Mouse (Mus musculus) left cerebral cortex, adult 8-10 months (tissue): ENCODE results near the gene Nt5c2. TPM values are rescaled to one million over a fixed set of nuclear protein-coding genes. Genes with fewer than 3 reads are reported as not detected.

ENCODE experiments used
- DNase-seq, 2 experiments: peaks; one replicate each; pipeline ENCODE4 v3.0.0; 2022; ENCODE audit warnings: low spot score in 2 of 2
- total RNA-seq, 4 experiments: library from RNA; stranded (reverse); gene quantifications; 2 replicates each; pipeline ENCODE4 v1.2.4; 2022

The Nt5c2 gene
- total RNA-seq: 10 to 100 TPM; 70.8 to 83.9 (median 82.1) TPM

- peak; percentile 62 to 74 for DNase-seq
These were observed at the start of gene Nt5c2, which contains the start of gene Ina for GRCm38 (mm10) chr19:47014447-47015381. Gene Nt5c2, minus strand, starts transcription at chr19:47015153. Gene Ina, plus strand, starts transcription at chr19:47014698.

GRCm38 (mm10) chr19:47057684-47058083 is 42.7 kb upstream of the Nt5c2 start:
- no peak for DNase-seq

- DNase-seq: no peak
These were observed 38.5 kb upstream of the Nt5c2 start for GRCm38 (mm10) chr19:47053471-47053870.

- no peak for DNase-seq
These were observed 38.0 kb upstream of the Nt5c2 start for GRCm38 (mm10) chr19:47052927-47053326.

- DNase-seq: peak; percentile 66 to 68
These were observed 35.5 kb upstream of the Nt5c2 start, which contains the start of gene Pcgf6 for GRCm38 (mm10) chr19:47050271-47051032. Gene Pcgf6, minus strand, starts transcription at chr19:47050906.

- no peak for DNase-seq
These were observed 34.9 kb upstream of the Nt5c2 start for GRCm38 (mm10) chr19:47049840-47050239.

GRCm38 (mm10) chr19:47049061-47049460 is 34.1 kb upstream of the Nt5c2 start:
- no peak for DNase-seq

GRCm38 (mm10) chr19:47047236-47047833 is 32.4 kb upstream of the Nt5c2 start:
- DNase-seq: no peak

GRCm38 (mm10) chr19:47046343-47046742 is 31.4 kb upstream of the Nt5c2 start:
- no peak for DNase-seq

- DNase-seq: no peak
These were observed 28.7 kb upstream of the Nt5c2 start for GRCm38 (mm10) chr19:47043608-47044007.

- DNase-seq: no peak
These were observed 25.9 kb upstream of the Nt5c2 start for GRCm38 (mm10) chr19:47040720-47041473.

- DNase-seq: no peak
These were observed 21.6 kb upstream of the Nt5c2 start for GRCm38 (mm10) chr19:47036596-47036995.

- peak in 1 of 2 experiments; percentile 76 for DNase-seq
These were observed 20.0 kb upstream of the Nt5c2 start for GRCm38 (mm10) chr19:47034916-47035315.

GRCm38 (mm10) chr19:47031770-47032169 is 16.8 kb upstream of the Nt5c2 start:
- no peak for DNase-seq

GRCm38 (mm10) chr19:47029796-47030195 is 14.8 kb upstream of the Nt5c2 start:
- no peak for DNase-seq

- DNase-seq: no peak
These were observed 11.6 kb upstream of the Nt5c2 start for GRCm38 (mm10) chr19:47026513-47026912.

- DNase-seq: peak in 1 of 2 experiments; percentile 70
These were observed 10.0 kb upstream of the Nt5c2 start for GRCm38 (mm10) chr19:47024954-47025353.

GRCm38 (mm10) chr19:47023546-47023945 is 8.6 kb upstream of the Nt5c2 start:
- no peak for DNase-seq

GRCm38 (mm10) chr19:47022709-47023108 is 7.8 kb upstream of the Nt5c2 start:
- DNase-seq: no peak

- no peak for DNase-seq
These were observed 4.4 kb upstream of the Nt5c2 start for GRCm38 (mm10) chr19:47019326-47019725.

- no peak for DNase-seq
These were observed 3.4 kb upstream of the Nt5c2 start for GRCm38 (mm10) chr19:47018330-47018729.
